Mouse (Mus musculus) neural tube, embryonic 12.5 days (tissue): ENCODE measurements around the gene Mbnl1. TPM values are rescaled to one million over a fixed set of nuclear protein-coding genes. Genes with fewer than 3 reads are reported as not detected.

ENCODE experiments used
- ATAC-seq: fragments of 200-750 bp; cut with Nextera tagmentation; 2 replicates; pipeline ENCODE4 v1.8.0; 2017; ENCODE audit warnings: low read depth, mild to moderate bottlenecking, moderate TSS enrichment, moderate library complexity; ENCODE audit not compliant: low FRiP score
- H3K27ac ChIP-seq: fragments of 300-500 bp; sonication (generic); 2 replicates; pipeline ENCODE4 v1.5.1; 2016
- H3K27me3 ChIP-seq: fragments of 300-500 bp; sonication (generic); replicated peaks from 2 replicates; pipeline ENCODE4 v1.6.1; 2016; ENCODE audit warnings: mild to moderate bottlenecking
- H3K36me3 ChIP-seq: fragments of 300-500 bp; sonication (generic); 2 replicates; pipeline ENCODE4 v1.6.1; 2016; ENCODE audit warnings: mild to moderate bottlenecking
- H3K4me1 ChIP-seq: fragments of 300-500 bp; sonication (generic); 2 replicates; pipeline ENCODE4 v1.6.1; 2016
- H3K4me2 ChIP-seq: fragments of 300-500 bp; sonication (generic); replicated peaks from 2 replicates; pipeline ENCODE4 v1.6.1; 2016; ENCODE audit warnings: mild to moderate bottlenecking
- H3K4me3 ChIP-seq: fragments of 300-500 bp; sonication (generic); 2 replicates; pipeline ENCODE4 v1.5.1; 2016
- H3K9ac ChIP-seq: fragments of 300-500 bp; sonication (generic); 2 replicates; pipeline ENCODE4 v1.6.1; 2016; ENCODE audit warnings: mild to moderate bottlenecking
- H3K9me3 ChIP-seq: fragments of 300-500 bp; sonication (generic); 2 replicates; pipeline ENCODE4 v1.6.1; 2016; ENCODE audit warnings: mild to moderate bottlenecking
- WGBS: fragments of 180-500 bp; shearing (Covaris S2); methylation state at CpG from one replicate; pipeline ENCODE4 v1.1.7; 2016; 5-methylcytosine and 5-hydroxymethylcytosine counted together
- polyA plus RNA-seq: library from polyadenylated mRNA; unstranded; fragments of >200 nt; fragmentation: Nextera tagmentation; extraction: Ambion mirVana; gene quantifications from 2 replicates; pipeline ENCODE4 v1.2.1, GENCODE M21; 2016

Mbnl1 gene
- polyA plus RNA-seq, 1 experiment from 2014 or later = 45.6 TPM

GRCm38 (mm10) chr3:60538214-60538971, 65.8 kb downstream of the Mbnl1 start:
- H3K27me3 ChIP-seq = no peaks in the 10 kb centered on the region
- H3K9ac ChIP-seq = no peak overlapping the region
- no peaks in the 10 kb centered on the region for H3K9me3 ChIP-seq
- peaks cover 6% of the 10 kb centered on the region for H3K4me1 ChIP-seq
- WGBS = 96% methylated on average over 3 of the region's 3 CpGs
- H3K36me3 ChIP-seq = no peaks in the 10 kb centered on the region
- H3K4me2 ChIP-seq = no peak overlapping the region
- no peak overlapping the region for H3K27ac ChIP-seq
- no peak overlapping the region for H3K4me3 ChIP-seq
- ATAC-seq = no peak

GRCm38 (mm10) chr3:60541121-60541520, 68.5 kb downstream of the Mbnl1 start:
- no peaks in the 10 kb centered on the region for H3K36me3 ChIP-seq
- 88% methylated on average over 4 of the region's 4 CpGs for WGBS
- H3K4me1 ChIP-seq = no peaks in the 10 kb centered on the region

GRCm38 (mm10) chr3:60546196-60546595, 73.6 kb downstream of the Mbnl1 start:
- Histone ChIP-seq H3K27ac (no peak overlapping the region), H3K4me3 (no peak overlapping the region), H3K9me3 (no peaks in the 10 kb centered on the region), H3K36me3 (no peaks in the 10 kb centered on the region), H3K27me3 (no peaks in the 10 kb centered on the region), H3K4me2 (no peak overlapping the region), H3K9ac (no peak overlapping the region), H3K4me1 (no peaks in the 10 kb centered on the region)
- WGBS = 84% methylated on average over 9 of the region's 9 CpGs
- no peak for ATAC-seq

More at GRCm38 (mm10) chr3:60541121-60541520, 68.5 kb downstream of the Mbnl1 start:
- no peaks in the 10 kb centered on the region for H3K9me3 ChIP-seq
- no peak overlapping the region for H3K27ac ChIP-seq
- no peak overlapping the region for H3K4me2 ChIP-seq
- no peaks in the 10 kb centered on the region for H3K27me3 ChIP-seq
- H3K9ac ChIP-seq = no peak overlapping the region
- H3K4me3 ChIP-seq = no peak overlapping the region
- no peak for ATAC-seq

- ATAC-seq = no peak
- H3K4me1 ChIP-seq = no peaks in the 10 kb centered on the region
- H3K4me3 ChIP-seq = no peak overlapping the region
- H3K36me3 ChIP-seq = no peaks in the 10 kb centered on the region
- no peak overlapping the region for H3K27ac ChIP-seq
- H3K27me3 ChIP-seq = no peaks in the 10 kb centered on the region
- no peak overlapping the region for H3K9ac ChIP-seq
- no peaks in the 10 kb centered on the region for H3K9me3 ChIP-seq
- 92% methylated on average over 4 of the region's 4 CpGs for WGBS
- H3K4me2 ChIP-seq = no peak overlapping the region
Observed at GRCm38 (mm10) chr3:60546904-60547303, 74.3 kb downstream of the Mbnl1 start.

GRCm38 (mm10) chr3:60550492-60550891, 77.9 kb downstream of the Mbnl1 start:
- Histone ChIP-seq H3K9ac (no peak overlapping the region), H3K4me2 (no peak overlapping the region), H3K4me3 (no peak overlapping the region), H3K27ac (no peak overlapping the region), H3K4me1 (no peaks in the 10 kb centered on the region), H3K36me3 (no peaks in the 10 kb centered on the region), H3K9me3 (no peaks in the 10 kb centered on the region), H3K27me3 (no peaks in the 10 kb centered on the region)
- WGBS = 77% methylated on average over 5 of the region's 5 CpGs
- no peak for ATAC-seq

- Histone ChIP-seq H3K4me3 (no peak overlapping the region), H3K36me3 (no peaks in the 10 kb centered on the region), H3K27me3 (no peaks in the 10 kb centered on the region), H3K27ac (no peak overlapping the region), H3K9ac (no peak overlapping the region), H3K4me1 (no peaks in the 10 kb centered on the region), H3K9me3 (no peaks in the 10 kb centered on the region), H3K4me2 (no peak overlapping the region)
- 80% methylated on average over 3 of the region's 3 CpGs for WGBS
- ATAC-seq = no peak
Observed at GRCm38 (mm10) chr3:60551650-60552049, 79.0 kb downstream of the Mbnl1 start.

GRCm38 (mm10) chr3:60553011-60553410, 80.4 kb downstream of the Mbnl1 start:
- 89% methylated on average over 3 of the region's 3 CpGs for WGBS
- H3K4me2 ChIP-seq = no peak overlapping the region
- H3K36me3 ChIP-seq = no peaks in the 10 kb centered on the region
- H3K27me3 ChIP-seq = no peaks in the 10 kb centered on the region
- H3K9me3 ChIP-seq = no peaks in the 10 kb centered on the region
- H3K27ac ChIP-seq = no peak overlapping the region
- no peak overlapping the region for H3K9ac ChIP-seq
- no peak overlapping the region for H3K4me3 ChIP-seq
- no peaks in the 10 kb centered on the region for H3K4me1 ChIP-seq
- ATAC-seq = no peak

GRCm38 (mm10) chr3:60556596-60556995, 84.0 kb downstream of the Mbnl1 start:
- Histone ChIP-seq H3K36me3 (no peaks in the 10 kb centered on the region), H3K27ac (no peak overlapping the region), H3K9ac (no peak overlapping the region), H3K9me3 (no peaks in the 10 kb centered on the region), H3K4me2 (no peak overlapping the region), H3K4me1 (peaks cover 5% of the 10 kb centered on the region; the same call in 1 of the 2 replicates), H3K4me3 (no peak overlapping the region), H3K27me3 (no peaks in the 10 kb centered on the region)
- WGBS = 86% methylated on average over 3 of the region's 3 CpGs
- no peak for ATAC-seq

GRCm38 (mm10) chr3:60558252-60558862, 85.7 kb downstream of the Mbnl1 start:
- Histone ChIP-seq H3K9me3 (no peaks in the 10 kb centered on the region), H3K36me3 (no peaks in the 10 kb centered on the region), H3K27me3 (no peaks in the 10 kb centered on the region), H3K4me2 (no peak overlapping the region), H3K27ac (no peak overlapping the region), H3K9ac (no peak overlapping the region), H3K4me1 (peaks cover 10% of the 10 kb centered on the region; the same call in 1 of the 2 replicates), H3K4me3 (no peak overlapping the region)
- no peak for ATAC-seq
- WGBS = 80% methylated on average over 7 of the region's 7 CpGs

GRCm38 (mm10) chr3:60559762-60560161, 87.1 kb downstream of the Mbnl1 start:
- Histone ChIP-seq H3K4me3 (no peak overlapping the region), H3K27ac (no peak overlapping the region), H3K9me3 (no peaks in the 10 kb centered on the region), H3K4me1 (peaks cover 19% of the 10 kb centered on the region; the same call in 1 of the 2 replicates), H3K27me3 (no peaks in the 10 kb centered on the region), H3K4me2 (no peak overlapping the region), H3K9ac (no peak overlapping the region), H3K36me3 (no peaks in the 10 kb centered on the region)
- 64% methylated on average over 2 of the region's 2 CpGs for WGBS
- ATAC-seq = peak; percentile 69

GRCm38 (mm10) chr3:60563529-60564243, 91.1 kb downstream of the Mbnl1 start:
- WGBS = 74% methylated on average over 10 of the region's 10 CpGs
- no peak for ATAC-seq
- Histone ChIP-seq H3K4me2 (no peak overlapping the region), H3K9me3 (no peaks in the 10 kb centered on the region), H3K4me1 (peaks cover 33% of the 10 kb centered on the region; the same call in 1 of the 2 replicates), H3K27ac (no peak overlapping the region), H3K4me3 (no peak overlapping the region), H3K9ac (no peak overlapping the region), H3K27me3 (no peaks in the 10 kb centered on the region), H3K36me3 (no peaks in the 10 kb centered on the region)

- H3K9ac ChIP-seq = no peak overlapping the region
- no peak overlapping the region for H3K4me2 ChIP-seq
- no peaks in the 10 kb centered on the region for H3K36me3 ChIP-seq
- no peaks in the 10 kb centered on the region for H3K9me3 ChIP-seq
- H3K4me1 ChIP-seq = peaks cover 35% of the 10 kb centered on the region
- ATAC-seq = no peak
- 61% methylated on average over 2 of the region's 2 CpGs for WGBS
- H3K27me3 ChIP-seq = no peaks in the 10 kb centered on the region
- H3K27ac ChIP-seq = no peak overlapping the region
- no peak overlapping the region for H3K4me3 ChIP-seq
Observed at GRCm38 (mm10) chr3:60564244-60564643, 91.6 kb downstream of the Mbnl1 start.
